ENCODE assay signal across 14 mouse cellular contexts in the genomic region with DNA sequence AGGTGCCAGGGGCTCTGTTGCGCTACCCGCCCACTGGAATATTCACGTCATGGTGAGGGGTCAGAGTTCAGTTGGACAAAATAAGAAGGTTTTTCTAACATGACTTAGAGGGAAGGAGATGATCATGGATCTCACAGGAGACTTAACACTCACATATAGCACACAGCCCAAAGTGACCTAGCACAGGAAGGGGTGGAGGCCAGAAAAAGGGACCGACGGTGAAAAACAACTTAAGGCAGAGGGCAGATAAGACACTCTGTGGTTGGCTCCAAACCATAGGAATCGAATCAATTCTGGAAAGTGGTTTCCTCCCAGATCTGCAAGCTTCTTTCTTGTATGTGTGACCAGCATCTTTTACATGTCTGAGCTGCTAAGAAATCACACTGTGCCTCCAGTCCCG.
"Had no signal": no experiment of that assay in that cellular context is flagged by ENCODE, and none has a peak within 500 bp of the region (broad histone marks: within the 10 kb centered on the region; RNA-seq: fewer than 3 reads in every experiment).

No protein-coding gene starts in this region.

- H3K9ac ChIP-seq: limb, embryonic 15.5 days; liver, embryonic 14.5 days; neural tube, embryonic 13.5 days had no signal

- H3K36me3 ChIP-seq: limb, embryonic 15.5 days; midbrain, embryonic 10.5 days; neural tube, embryonic 13.5 days had no signal

- H3K27me3 ChIP-seq: limb, embryonic 15.5 days; neural tube, embryonic 13.5 days had no signal

- H3K4me1 ChIP-seq: midbrain, embryonic 10.5 days; neural tube, embryonic 13.5 days had no signal

- ATAC-seq: midbrain, embryonic 16.5 days had no signal

- H3K9me3 ChIP-seq: limb, embryonic 15.5 days; midbrain, embryonic 10.5 days; neural tube, embryonic 13.5 days had no signal

- H3K27ac ChIP-seq: limb, embryonic 15.5 days; liver, embryonic 14.5 days; midbrain, embryonic 10.5 days; neural tube, embryonic 13.5 days had no signal

- H3K4me3 ChIP-seq: limb, embryonic 15.5 days; midbrain, embryonic 10.5 days; neural tube, embryonic 13.5 days had no signal

- H3K4me2 ChIP-seq: limb, embryonic 15.5 days; neural tube, embryonic 13.5 days had no signal

- DNase-seq: kidney, adult 2 months; kidney, postnatal 25 days; layer of hippocampus, postnatal 36 days; lung, adult 18-20 months; retina, postnatal 1 day; right cerebral cortex, postnatal 4 days; spleen, adult 18-20 months; thymus, adult 2 months; thymus, postnatal 36 days had no signal
